Mouse (Mus musculus) midbrain, embryonic 13.5 days (tissue): ENCODE results near the gene Bicdl2. TPM values are rescaled to one million over a fixed set of nuclear protein-coding genes. Genes with fewer than 3 reads are reported as not detected.

ENCODE experiments used
- ATAC-seq: fragments of 200-750 bp; cut with Nextera tagmentation; 2 replicates; pipeline ENCODE4 v1.8.0; 2017; ENCODE audit warnings: mild to moderate bottlenecking, moderate TSS enrichment, moderate library complexity
- H3K27ac ChIP-seq: fragments of 300-500 bp; sonication (generic); 2 replicates; pipeline ENCODE4 v1.5.1; 2015; ENCODE audit warnings: inconsistent platforms, mild to moderate bottlenecking, moderate library complexity
- H3K27me3 ChIP-seq: fragments of 300-500 bp; sonication (generic); 2 replicates; pipeline ENCODE4 v1.6.1; 2015; ENCODE audit warnings: mild to moderate bottlenecking, inconsistent platforms
- H3K36me3 ChIP-seq: fragments of 300-500 bp; sonication (generic); 2 replicates; pipeline ENCODE4 v1.6.1; 2015; ENCODE audit warnings: mild to moderate bottlenecking, inconsistent platforms
- H3K4me1 ChIP-seq: fragments of 300-500 bp; sonication (generic); replicated peaks from 2 replicates; pipeline ENCODE4 v1.6.1; 2015; ENCODE audit warnings: inconsistent platforms
- H3K4me2 ChIP-seq: fragments of 300-500 bp; sonication (generic); replicated peaks from 2 replicates; pipeline ENCODE4 v1.6.1; 2015; ENCODE audit warnings: moderate library complexity, mild to moderate bottlenecking, inconsistent platforms
- H3K4me3 ChIP-seq: fragments of 300-500 bp; sonication (generic); replicated peaks from 2 replicates; pipeline ENCODE4 v1.5.1; 2015; ENCODE audit warnings: mild to moderate bottlenecking, inconsistent platforms
- H3K9ac ChIP-seq: fragments of 300-500 bp; sonication (generic); replicated peaks from 2 replicates; pipeline ENCODE4 v1.6.1; 2015; ENCODE audit warnings: mild to moderate bottlenecking, inconsistent platforms
- H3K9me3 ChIP-seq: fragments of 300-500 bp; sonication (generic); 2 replicates; pipeline ENCODE4 v1.6.1; 2016; ENCODE audit warnings: mild to moderate bottlenecking, inconsistent platforms
- WGBS: fragments of 180-500 bp; shearing (Covaris S2); methylation state at CpG from one replicate; pipeline ENCODE4 v1.1.7; 2015; 5-methylcytosine and 5-hydroxymethylcytosine counted together
- polyA plus RNA-seq: library from polyadenylated mRNA; unstranded; fragments of >200 nt; fragmentation: Nextera tagmentation; extraction: Ambion mirVana; gene quantifications from 2 replicates; pipeline ENCODE4 v1.2.1, GENCODE M21; 2015

Bicdl2 gene
- polyA plus RNA-seq, 1 experiment from 2014 or later: 0.16 TPM

DNA sequence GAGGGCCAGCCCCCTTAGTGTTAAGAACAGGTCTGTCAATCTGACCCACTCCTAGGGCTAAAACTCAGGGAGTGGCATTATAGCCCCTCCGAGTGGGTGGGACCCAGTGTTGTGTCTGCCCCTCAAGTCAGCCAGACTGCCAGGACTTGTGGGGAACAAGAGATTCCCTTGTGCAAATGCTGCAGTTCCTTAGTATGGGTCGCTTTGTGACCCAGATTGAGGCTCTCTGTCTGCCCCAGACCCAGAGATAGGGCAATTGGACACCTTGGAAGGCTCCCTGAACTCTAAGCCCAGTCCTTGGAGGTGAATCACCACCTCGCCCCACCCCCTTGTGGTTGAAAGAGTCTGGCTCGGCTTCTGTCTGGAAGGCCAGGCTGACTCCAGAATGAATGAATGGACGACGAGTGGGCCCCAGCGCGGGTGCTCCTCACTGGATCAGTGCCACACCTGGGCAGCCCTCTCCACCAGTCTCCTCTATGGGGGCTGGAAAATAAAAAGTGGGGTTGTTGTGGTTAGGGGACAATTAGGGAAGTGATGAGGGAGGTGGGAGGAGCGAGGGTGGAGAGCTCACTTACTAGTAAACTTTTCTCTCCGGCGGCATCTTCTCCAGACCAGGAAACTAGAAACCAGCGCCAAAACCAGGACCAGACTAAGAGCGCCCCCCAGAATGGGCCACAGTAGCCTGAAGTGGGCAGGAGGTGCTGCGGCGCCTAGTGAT is 15.4 kb downstream of the Bicdl2 start:
- 11% methylated on average over 15 of the region's 15 CpGs for WGBS
- H3K9ac ChIP-seq: peak overlapping the region; percentile 62
- no peak overlapping the region for H3K27ac ChIP-seq
- H3K9me3 ChIP-seq: no peaks in the 10 kb centered on the region
- peak overlapping the region; percentile 89 for H3K4me2 ChIP-seq
- peaks cover 46% of the 10 kb centered on the region for H3K4me1 ChIP-seq
- H3K36me3 ChIP-seq: no peaks in the 10 kb centered on the region
- H3K27me3 ChIP-seq: peaks cover 63% of the 10 kb centered on the region
- ATAC-seq: no peak
- H3K4me3 ChIP-seq: peak overlapping the region; percentile 46

DNA sequence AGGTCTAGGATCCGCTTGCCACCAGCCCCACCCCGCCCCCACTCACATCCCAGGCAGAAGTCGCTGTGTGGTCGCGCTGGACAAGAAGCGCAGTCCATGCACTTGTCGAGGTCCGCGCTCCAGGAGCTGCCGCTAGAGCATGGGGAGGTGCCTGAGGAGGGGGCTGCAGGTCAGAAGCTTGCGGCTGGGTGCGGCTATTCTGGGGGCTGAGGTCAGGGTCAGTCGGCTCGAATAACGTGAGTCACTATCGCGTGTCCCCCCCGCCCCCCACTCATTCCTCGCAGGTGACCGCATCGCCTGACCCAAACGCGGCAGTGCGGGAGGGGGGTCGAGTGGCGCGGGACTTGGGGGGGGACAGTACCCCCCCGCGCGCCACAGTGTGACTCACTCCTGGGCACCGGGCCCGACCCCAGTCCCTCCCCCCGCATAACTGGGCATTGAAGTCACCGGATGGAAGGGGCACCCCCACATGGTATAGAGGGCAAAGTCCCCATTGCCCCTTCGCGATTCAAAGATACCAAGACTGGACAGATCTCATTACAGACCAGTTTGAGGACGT is 16.2 kb downstream of the Bicdl2 start:
- ATAC-seq: no peak
- H3K4me2 ChIP-seq: peak overlapping the region; percentile 89
- H3K27me3 ChIP-seq: peaks cover 71% of the 10 kb centered on the region
- peak overlapping the region; percentile 62 for H3K9ac ChIP-seq
- H3K4me3 ChIP-seq: peak overlapping the region; percentile 46
- no peak overlapping the region for H3K27ac ChIP-seq
- no peaks in the 10 kb centered on the region for H3K9me3 ChIP-seq
- H3K4me1 ChIP-seq: peaks cover 46% of the 10 kb centered on the region
- H3K36me3 ChIP-seq: no peaks in the 10 kb centered on the region
- under 1% methylated on average over 36 of the region's 37 CpGs for WGBS

DNA sequence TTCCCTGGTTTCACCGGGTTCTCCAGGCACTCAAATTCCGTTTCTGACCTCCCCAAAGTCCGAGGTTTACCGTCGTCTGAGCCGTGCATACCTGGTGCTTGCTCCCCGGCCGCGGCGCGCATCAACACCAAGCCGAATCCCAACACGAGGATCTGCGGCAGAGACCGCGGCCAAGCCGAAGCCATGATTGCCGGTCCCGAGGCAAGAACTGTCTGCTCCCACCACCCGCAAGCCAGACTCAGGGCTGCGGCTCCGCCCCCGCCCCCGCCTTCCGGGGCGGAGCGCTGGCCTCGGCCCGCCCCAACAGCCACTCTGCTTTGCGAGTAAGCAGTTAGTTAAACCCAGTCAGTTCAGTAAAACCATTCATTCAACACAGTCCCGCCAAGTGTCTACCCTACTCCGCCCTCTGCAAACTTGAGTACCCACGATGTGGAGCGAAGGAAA is 17.0 kb downstream of the Bicdl2 start, which contains the start of gene Tnfrsf12a:
Gene Tnfrsf12a (minus strand): TSS at position 233 of the 444 bp plus-strand sequence.
- Histone ChIP-seq H3K4me1 (peaks cover 46% of the 10 kb centered on the region), H3K4me2 (peak within 1 kb of the TSS; percentile 89), H3K9ac (peak within 1 kb of the TSS; percentile 62), H3K27me3 (peaks cover 78% of the 10 kb centered on the region), H3K4me3 (peak within 1 kb of the TSS; percentile 46), H3K27ac (no peak within 1 kb of the TSS), H3K36me3 (no peaks in the 10 kb centered on the region), H3K9me3 (no peaks in the 10 kb centered on the region)
- under 1% methylated on average over 34 of the region's 34 CpGs for WGBS
- ATAC-seq: no peak

DNA sequence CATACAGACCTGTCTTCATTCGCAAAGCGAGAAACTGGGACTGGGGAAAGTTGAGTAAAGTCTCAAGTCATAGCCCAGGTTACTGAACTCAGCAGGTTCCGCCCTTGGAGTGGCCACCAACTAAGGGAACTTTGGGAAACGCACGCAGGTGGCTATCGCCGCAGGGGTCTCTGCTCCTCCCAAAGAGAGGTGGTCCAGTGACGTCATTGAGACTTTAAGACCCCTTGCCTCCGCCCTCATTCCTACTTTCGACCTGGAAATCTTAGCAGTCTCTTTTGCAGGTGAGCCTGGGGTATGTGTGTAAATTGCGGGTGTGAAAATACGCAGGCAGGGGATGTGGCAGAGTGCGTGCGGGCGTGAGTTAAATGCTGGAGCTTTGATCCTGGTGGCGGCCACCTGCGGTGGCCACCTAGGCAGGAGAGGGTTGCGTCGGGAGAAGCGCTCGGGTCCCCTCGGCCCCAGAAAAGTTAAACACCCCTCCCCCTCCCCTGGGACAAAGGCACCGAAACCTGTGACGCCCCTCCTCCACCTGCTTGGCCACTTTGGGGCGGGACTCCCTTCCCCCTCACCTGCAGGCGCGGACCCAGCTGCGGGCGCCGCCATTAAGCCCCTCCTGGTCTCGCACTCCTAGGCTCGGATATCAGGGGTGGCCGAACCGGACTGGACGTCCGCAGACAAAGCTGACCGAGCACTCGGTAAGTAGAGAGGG is 19.0 kb downstream of the Bicdl2 start, which contains the start of gene Cldn6:
Gene Cldn6 (plus strand): TSS at position 123 of the 709 bp plus-strand sequence.
- WGBS: 2% methylated on average over 38 of the region's 38 CpGs
- H3K4me1 ChIP-seq: peaks cover 41% of the 10 kb centered on the region
- peak within 1 kb of the TSS; percentile 31 for H3K4me2 ChIP-seq
- H3K4me3 ChIP-seq: peak within 1 kb of the TSS; percentile 11
- H3K9ac ChIP-seq: no peak within 1 kb of the TSS
- no peak within 1 kb of the TSS for H3K27ac ChIP-seq
- peaks cover 98% of the 10 kb centered on the region for H3K27me3 ChIP-seq
- H3K9me3 ChIP-seq: no peaks in the 10 kb centered on the region
- ATAC-seq: no peak
- H3K36me3 ChIP-seq: no peaks in the 10 kb centered on the region

DNA sequence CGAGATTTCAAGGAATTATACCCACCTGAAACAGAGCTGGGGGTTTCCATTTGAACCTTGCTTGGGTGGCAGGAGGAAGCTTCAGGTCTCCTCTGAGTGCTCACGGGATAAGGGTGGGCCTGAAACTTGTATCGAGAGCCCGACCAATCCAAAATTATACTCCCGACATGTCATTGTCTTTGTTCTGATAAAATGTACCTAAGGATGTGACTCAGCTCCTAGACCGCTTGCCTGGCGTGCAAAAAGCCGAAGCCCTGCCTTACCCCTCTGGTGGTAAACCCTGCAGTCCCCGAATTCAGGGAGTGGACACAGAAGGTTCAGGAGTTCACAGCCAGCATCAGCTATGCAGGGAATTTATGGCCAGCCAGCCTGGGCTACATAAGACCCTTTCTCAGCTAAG is 20.0 kb downstream of the Bicdl2 start:
- Histone ChIP-seq H3K9ac (no peak overlapping the region), H3K4me3 (no peak overlapping the region), H3K9me3 (no peaks in the 10 kb centered on the region), H3K36me3 (no peaks in the 10 kb centered on the region), H3K27me3 (peaks cover 90% of the 10 kb centered on the region), H3K4me1 (peaks cover 37% of the 10 kb centered on the region), H3K27ac (no peak overlapping the region), H3K4me2 (no peak overlapping the region)
- WGBS: 81% methylated on average over 9 of the region's 9 CpGs
- no peak for ATAC-seq

DNA sequence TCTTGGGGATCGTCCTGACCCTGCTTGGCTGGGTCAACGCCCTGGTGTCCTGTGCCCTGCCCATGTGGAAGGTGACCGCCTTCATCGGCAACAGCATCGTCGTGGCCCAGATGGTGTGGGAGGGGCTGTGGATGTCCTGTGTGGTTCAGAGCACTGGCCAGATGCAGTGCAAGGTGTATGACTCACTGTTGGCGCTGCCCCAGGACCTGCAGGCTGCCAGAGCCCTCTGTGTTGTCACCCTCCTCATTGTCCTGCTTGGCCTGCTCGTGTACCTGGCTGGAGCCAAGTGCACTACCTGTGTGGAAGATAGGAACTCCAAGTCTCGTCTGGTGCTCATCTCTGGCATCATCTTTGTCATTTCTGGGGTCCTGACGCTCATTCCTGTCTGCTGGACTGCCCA is 20.8 kb downstream of the Bicdl2 start:
- Histone ChIP-seq H3K4me1 (peaks cover 31% of the 10 kb centered on the region), H3K4me3 (no peak overlapping the region), H3K36me3 (no peaks in the 10 kb centered on the region), H3K9ac (no peak overlapping the region), H3K27ac (no peak overlapping the region), H3K4me2 (no peak overlapping the region), H3K27me3 (peaks cover 82% of the 10 kb centered on the region), H3K9me3 (no peaks in the 10 kb centered on the region)
- 81% methylated on average over 10 of the region's 10 CpGs for WGBS
- no peak for ATAC-seq

DNA sequence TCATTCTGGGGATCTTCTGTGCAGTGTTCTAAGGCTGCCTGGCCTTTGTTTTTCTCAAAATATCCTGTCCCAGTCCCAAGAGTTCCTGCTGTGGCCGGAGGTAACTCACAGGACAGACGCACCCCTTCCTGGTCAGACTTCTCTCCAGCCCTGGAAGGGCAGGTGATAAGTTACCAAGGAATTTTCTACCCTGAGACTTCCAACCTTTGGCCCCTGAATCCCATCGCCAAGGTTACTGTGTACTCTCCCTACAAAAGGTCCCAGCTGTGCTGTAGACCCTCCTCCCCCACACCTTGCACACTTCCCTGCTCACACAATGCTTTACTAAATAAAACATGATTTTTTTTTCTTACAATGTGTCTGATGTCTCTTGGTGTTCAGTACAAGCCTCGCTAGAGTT is 21.8 kb downstream of the Bicdl2 start:
- H3K4me2 ChIP-seq: no peak overlapping the region
- no peak for ATAC-seq
- H3K27ac ChIP-seq: no peak overlapping the region
- H3K4me1 ChIP-seq: peaks cover 21% of the 10 kb centered on the region
- no peak overlapping the region for H3K4me3 ChIP-seq
- no peaks in the 10 kb centered on the region for H3K36me3 ChIP-seq
- WGBS: 64% methylated on average over 4 of the region's 4 CpGs
- H3K9ac ChIP-seq: no peak overlapping the region
- no peaks in the 10 kb centered on the region for H3K9me3 ChIP-seq
- peaks cover 74% of the 10 kb centered on the region for H3K27me3 ChIP-seq

DNA sequence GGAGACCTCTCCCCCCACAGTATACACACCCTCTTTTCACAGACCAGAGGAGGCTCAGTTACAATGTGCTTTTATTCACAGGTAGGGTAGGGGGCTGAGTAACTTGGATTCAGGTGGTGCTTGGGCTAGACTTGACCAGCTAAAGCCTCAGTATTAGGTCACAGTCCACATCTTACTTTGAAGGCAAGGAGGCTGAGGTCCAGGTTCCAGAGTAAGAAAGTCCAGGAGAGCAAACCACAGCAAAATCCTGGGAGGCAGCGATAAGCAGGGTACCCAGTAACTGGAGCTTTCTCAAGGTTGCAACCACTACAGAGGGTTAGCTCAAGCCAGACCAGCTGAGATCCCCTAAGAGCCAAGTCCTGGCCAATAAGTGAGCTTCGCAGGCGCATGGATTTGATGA is 22.2 kb downstream of the Bicdl2 start:
- peaks cover 17% of the 10 kb centered on the region for H3K4me1 ChIP-seq
- no peak overlapping the region for H3K4me3 ChIP-seq
- H3K4me2 ChIP-seq: no peak overlapping the region
- H3K27me3 ChIP-seq: peaks cover 70% of the 10 kb centered on the region
- ATAC-seq: no peak
- no peak overlapping the region for H3K27ac ChIP-seq
- H3K9me3 ChIP-seq: no peaks in the 10 kb centered on the region
- H3K9ac ChIP-seq: no peak overlapping the region
- H3K36me3 ChIP-seq: no peaks in the 10 kb centered on the region
- 63% methylated on average over 3 of the region's 3 CpGs for WGBS

DNA sequence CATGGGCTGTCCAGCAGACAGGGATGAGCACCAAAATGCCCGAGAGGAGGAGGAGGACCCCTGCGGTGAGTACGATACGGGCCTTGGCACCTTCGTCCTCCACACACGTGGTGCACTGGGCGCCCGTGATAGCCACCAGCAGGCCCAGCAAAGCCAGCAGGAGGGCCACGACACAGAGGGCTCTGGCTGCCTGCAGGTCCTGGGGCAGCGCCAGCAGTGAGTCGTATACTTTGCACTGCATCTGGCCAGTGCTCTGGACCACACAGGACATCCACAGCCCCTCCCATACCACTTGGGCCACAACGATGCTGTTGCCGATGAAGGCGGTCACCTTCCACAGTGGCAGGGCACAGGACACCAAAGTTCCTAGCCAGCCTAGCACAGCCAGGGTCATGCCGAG is 22.9 kb downstream of the Bicdl2 start:
- Histone ChIP-seq H3K9ac (no peak overlapping the region), H3K4me1 (peaks cover 17% of the 10 kb centered on the region), H3K4me3 (no peak overlapping the region), H3K36me3 (no peaks in the 10 kb centered on the region), H3K9me3 (no peaks in the 10 kb centered on the region), H3K27ac (no peak overlapping the region), H3K4me2 (peak overlapping the region; percentile 19; the same call in 1 of the 2 replicates), H3K27me3 (peaks cover 63% of the 10 kb centered on the region)
- 29% methylated on average over 15 of the region's 15 CpGs for WGBS
- peak; percentile 24; the same call in 1 of the 2 replicates for ATAC-seq

DNA sequence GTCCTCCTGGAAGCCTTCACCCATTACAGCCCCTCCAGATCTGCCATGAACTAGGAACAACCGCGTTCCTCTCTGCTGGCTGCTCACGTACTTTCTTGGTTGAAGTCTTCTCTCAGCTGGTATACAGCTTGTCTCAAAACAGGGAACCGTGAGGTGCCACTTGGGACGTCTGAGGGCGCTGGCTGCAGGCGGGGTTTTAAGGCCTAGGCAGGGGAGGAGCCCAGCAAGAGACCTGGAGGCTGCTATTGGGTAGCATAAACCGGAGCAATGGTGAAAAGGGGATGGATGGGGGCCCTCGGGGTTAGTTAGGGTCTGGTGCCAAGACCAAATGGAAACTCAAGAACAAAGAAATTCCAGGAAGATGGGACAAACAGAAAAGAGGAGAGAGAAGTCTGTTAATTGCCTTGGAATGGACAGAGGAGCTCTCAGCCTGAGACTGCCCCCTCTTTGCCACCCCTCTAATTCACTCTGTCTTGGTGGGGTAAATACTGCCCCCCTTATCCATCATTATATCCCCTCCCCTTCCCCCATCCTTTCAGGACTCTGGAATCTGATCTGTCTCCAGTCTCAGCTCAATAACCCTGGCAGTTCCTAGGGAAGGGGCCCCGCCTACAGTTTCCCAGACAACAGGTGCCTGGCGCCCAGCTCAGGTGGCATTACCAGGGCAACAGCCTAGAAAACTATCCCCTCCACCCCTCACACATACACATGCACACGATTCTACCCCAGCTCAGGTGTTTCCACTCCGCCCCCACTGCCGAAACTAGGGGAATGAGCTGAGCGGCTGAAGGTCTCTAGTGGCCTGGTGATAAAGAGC is 23.8 kb downstream of the Bicdl2 start, which contains the start of gene Cldn9:
Gene Cldn9 (minus strand): TSS at position 171 of the 817 bp plus-strand sequence.
- no peak within 1 kb of the TSS for H3K9ac ChIP-seq
- peak; percentile 57 for ATAC-seq
- peaks cover 16% of the 10 kb centered on the region for H3K4me1 ChIP-seq
- H3K36me3 ChIP-seq: no peaks in the 10 kb centered on the region
- peaks cover 55% of the 10 kb centered on the region for H3K27me3 ChIP-seq
- peak within 1 kb of the TSS; percentile 19; the same call in 1 of the 2 replicates for H3K4me2 ChIP-seq
- H3K27ac ChIP-seq: no peak within 1 kb of the TSS
- 13% methylated on average over 15 of the region's 15 CpGs for WGBS
- no peaks in the 10 kb centered on the region for H3K9me3 ChIP-seq
- H3K4me3 ChIP-seq: no peak within 1 kb of the TSS

DNA sequence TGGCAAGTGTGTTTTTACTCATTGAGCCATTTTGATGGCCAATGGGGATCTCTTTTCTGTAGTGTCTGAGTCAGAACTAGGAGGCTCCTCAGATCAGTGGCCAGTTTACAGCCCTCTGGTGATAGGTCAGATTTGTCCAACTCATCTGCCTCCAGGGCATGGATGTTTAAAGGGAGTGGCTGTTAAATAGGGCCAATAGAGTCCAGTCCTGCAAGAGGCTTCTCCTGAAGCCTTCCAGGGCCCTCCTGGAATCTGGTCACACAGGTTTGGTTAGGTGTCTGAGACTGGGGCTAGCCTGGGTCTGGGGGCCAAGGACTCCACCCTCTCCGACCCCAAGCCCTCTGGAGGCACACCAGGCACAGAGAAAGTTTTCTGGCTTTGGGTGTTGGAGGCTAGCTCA is 34.2 kb downstream of the Bicdl2 start:
- H3K9ac ChIP-seq: no peak overlapping the region
- no peaks in the 10 kb centered on the region for H3K36me3 ChIP-seq
- no peak for ATAC-seq
- no peak overlapping the region for H3K4me3 ChIP-seq
- WGBS: 63% methylated on average over 1 of the region's 1 CpGs
- H3K9me3 ChIP-seq: no peaks in the 10 kb centered on the region
- no peak overlapping the region for H3K27ac ChIP-seq
- H3K4me2 ChIP-seq: no peak overlapping the region
- peaks cover 6% of the 10 kb centered on the region; the same call in 1 of the 2 replicates for H3K4me1 ChIP-seq
- peaks cover 37% of the 10 kb centered on the region for H3K27me3 ChIP-seq
